Mouse (Mus musculus): Measurements from ENCODE around the gene Tex2. TPM values are rescaled to one million over a fixed set of nuclear protein-coding genes. Genes with fewer than 3 reads are reported as not detected.
"Not testable (repeated sequence)": the region's sequence is repeated elsewhere in the genome, so short reads cannot be mapped to it uniquely, and the experiment has no call there.

Gene Tex2
- polyA plus RNA-seq, 1 experiment = 16.7 TPM

DNA sequence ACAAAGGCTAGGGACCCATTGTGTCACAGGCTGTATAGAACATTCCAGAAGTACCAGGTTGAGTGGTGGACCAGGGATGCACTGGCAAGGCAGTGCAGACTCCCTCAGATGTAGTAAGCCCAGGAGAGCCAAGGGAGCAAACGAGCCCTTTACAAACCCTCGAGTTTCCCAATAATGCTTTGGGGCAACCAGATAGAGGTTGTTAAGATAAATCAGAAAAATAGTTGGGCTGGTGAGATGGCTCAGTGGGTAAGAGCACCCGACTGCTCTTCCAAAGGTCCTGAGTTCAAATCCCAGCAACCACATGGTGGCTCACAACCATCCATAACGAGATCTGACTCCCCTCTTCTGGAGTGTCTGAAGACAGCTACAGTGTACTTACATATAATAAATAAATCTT is 5.5 kb upstream of the Tex2 start:
- DNase-seq (ENCODE audit: low spot score) = not testable (repeated sequence)

DNA sequence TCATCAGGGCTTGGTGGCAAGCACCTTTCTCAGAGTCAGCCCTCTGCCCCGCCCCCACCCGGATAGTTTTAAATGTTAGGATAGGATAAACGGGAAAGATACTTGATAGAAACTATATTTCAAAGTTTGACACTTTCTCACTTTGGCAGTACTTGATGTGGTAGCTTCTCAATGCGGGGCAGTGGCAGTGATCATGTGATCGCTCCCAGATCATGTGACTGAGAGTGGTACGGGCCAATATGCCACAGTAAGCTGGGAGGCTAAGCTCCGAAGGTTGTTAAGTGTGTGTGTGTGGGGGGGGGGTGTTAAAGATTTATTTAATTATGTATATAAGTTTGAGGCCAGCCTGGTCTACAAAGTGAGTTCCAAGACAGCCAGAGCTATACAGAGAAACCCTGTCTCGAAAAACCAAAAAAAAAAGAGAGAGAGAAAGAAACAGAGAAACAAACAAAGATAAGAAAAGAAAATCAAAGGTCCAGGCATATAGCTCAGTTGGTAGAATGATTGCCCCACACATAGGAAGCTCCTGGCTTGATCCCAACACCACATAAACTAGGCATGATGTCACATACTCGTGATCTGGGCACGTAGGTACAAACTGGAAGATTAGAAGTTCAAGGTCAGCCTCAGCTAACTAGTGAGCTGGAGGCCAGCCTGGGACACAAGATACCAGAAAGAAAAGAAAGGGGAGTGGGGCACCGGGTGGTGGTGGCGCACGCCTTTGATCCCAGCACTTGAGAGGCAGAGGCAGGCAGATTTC is 4.8 kb upstream of the Tex2 start:
- no peak for DNase-seq (ENCODE audit: low spot score)

DNA sequence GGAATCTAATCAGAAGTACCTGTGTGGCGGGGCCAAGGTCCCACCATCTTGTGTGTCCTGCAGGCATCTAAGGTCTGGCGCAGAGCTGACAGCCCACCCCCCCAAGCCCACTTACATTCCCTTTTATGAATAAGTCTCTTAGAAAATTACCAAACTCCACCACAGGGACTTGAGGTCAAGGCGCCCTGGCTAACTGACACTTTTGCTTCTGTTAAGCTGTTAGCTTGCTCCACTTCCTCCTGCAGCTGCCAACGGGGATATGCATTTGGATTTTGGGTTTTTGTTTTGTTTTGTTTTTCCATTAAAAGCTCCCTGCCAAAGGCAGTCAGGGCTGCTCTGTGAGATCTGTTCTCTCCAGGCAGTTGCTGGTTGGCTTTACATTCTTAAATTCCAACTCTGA is 2.3 kb upstream of the Tex2 start:
- no peak for DNase-seq (ENCODE audit: low spot score)

DNA sequence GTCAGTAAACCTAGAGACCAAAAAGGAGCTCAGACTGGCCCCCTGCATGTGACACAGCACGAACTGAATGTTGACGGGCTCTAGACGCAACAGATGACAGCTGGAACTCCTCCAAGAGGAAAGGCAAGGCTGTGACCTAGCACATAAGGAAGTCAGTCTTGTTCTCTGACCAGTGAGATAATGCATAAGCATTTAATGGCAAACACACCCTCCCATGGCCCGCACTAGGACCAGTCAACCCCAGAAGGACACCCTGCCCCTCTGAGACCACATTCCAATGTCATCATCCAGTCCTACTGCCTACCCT is 1.1 kb upstream of the Tex2 start:
- DNase-seq (ENCODE audit: low spot score) = no peak

DNA sequence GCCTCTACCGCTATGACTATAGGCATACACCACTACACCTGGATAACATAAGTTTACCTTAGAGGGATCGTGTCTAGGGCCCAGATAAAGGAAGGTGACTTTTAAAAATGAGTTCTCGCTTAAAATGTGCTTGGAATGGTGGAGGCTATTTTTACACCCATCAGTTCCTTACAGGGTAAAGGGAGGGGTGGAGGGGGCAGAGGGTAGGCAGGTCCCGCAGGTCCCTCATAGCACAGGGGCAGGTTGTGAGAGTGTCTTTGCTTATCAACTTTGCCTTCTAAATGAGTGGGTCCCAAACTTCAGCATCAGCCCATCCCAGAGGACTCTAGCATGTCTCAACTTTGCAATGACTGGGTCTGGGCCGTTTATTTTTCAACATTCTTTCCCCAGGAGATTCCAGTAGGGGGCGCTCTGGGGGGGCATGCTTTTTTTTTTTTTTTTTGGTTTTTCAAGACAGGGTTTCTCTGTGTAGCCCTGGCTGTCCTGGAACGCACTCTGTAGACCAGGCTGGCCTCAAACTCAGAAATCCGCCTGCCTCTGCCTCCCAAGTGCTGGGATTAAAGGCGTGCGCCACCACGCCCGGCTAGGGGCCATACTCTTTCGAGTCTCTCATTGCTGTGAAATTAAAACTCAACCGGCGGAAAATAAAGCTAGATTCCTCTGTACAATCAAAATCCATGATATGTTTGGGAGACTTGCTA is 565 bp upstream of the Tex2 start:
- DNase-seq (ENCODE audit: low spot score) = no peak

DNA sequence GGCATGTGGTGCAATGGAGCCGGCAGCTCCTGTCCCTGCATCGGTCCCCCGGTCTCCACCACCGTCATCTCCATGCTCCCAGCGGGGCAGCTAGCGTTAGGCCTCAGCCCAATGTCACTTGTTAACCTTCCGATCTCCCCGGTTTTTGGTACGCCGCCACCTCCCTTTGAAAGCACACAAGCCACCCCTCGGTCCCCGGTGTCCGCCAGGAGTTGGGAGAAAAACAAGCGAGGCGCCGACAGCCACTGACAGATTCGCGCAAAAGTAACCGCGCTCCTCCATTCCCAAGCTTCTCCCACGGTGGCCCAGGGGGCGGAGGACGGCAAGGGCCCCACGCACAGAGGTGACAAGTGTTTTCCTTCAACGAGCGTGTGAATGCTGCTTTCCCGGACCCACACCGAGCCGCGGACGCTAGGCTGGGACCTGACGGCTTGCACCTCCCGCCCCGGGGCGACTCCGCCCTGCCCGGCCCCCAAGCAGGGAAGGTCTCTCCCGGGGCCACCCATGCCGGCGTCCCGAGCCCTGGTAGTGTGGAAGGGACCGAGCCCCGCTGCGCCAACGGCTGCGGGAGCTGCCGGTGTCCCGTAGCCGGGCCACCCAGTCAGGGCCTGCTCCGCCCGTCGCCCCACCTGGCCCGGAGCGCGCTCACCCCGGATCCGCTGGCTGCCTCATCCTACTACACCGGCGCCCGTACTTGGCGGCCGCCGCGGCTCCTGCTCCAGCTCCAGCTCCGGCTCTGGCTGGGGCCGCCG is 838 bp downstream of the Tex2 start:
- DNase-seq (ENCODE audit: low spot score) = no peak

DNA sequence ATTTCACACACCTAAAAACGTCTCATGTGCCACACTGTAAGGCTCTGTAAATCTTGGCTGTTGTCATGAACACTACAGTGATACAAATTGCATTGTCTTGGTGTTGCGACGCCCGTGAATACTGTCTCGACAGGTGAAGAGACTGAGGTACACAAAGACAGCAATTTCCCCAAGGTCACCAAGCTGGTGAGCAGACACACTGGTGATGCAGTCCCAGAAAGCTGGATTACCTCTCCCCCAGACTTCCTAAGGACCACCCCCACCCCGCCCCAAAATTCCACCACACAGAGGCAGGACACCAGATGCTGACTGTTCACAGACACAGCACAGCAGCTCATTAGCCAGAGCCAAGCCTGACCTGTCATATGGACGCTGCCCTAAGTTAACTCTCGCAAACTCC is 3.5 kb downstream of the Tex2 start:
- DNase-seq (ENCODE audit: low spot score) = no peak

DNA sequence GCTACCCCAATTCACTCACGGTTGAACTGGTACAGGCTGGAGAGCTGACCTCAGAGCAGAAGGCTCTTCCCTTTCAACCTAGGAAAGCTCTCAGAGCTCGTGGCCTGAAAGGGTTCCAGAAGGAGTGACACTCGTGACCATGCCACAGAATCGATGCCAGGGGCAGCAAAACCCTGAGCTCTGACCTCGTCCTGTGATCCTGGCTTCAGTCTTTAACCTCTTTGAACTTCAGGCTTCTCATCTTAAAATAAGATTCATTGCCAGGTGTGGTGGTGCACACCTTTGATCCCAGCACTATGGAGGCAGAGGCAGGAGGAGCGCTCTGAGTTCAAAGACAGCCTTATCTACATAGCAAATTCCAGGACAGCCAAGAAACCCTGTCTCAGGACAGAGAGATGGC is 5.9 kb downstream of the Tex2 start:
- DNase-seq (ENCODE audit: low spot score) = no peak

DNA sequence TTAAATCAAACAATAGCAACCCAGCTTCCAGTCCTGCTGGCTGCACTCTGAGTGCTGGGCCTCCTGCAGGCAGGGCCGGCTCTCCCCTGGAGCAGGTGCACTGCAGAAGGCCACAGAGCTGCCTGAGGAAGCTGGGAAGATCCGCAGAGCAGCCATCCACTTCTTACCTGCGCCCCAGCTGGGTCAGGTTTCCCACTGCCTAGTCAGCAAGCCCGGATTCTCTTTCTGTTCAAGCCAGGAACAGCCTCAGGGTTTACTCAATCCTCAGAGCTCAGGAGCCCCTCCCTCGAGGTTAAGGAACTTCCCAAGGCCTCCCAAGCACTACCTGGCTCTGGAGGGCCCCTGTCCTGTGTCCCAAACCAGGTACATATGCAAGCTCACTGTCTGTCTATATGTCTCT is 7.2 kb downstream of the Tex2 start:
- no peak for DNase-seq (ENCODE audit: low spot score)

DNA sequence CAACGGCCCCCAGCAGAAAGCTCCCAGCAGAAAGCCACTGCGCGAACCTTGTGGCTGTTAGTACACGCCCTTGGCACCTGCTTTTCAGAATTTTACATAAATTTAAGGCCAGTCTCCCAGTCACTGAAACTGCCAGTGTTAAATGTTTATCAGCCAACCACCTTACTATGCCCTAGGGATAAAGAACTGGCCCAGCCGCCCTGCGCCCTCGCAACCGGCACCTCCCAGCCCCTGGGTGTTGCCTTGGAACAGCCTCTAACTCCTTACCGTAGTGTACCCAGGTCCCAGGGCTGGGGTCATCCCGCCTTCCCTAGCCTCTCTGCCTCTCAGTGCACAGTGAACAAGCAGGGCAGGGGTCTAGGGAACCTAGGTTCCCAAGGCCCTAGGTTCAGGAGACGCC is 10.0 kb downstream of the Tex2 start:
- DNase-seq (ENCODE audit: low spot score) = no peak

DNA sequence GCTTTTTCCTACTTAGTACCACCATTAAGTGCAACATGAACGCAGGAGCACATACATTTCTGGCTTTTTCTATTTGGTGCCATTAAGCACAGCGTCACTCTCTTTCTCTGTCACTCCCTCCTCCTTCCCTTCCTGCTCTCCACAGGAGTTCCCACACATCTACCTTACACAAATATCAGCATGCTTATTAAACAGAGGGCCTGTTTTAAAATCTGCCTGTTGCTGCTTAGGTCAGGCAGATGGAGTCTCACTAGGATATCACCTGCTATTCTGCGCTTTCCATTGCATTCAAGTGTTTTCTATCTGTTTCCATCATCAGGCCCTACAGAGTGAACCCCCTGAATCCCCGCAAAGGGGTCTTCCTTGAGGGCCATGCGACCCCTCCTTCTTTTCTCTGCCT is 13.1 kb downstream of the Tex2 start:
- DNase-seq (ENCODE audit: low spot score) = no peak

DNA sequence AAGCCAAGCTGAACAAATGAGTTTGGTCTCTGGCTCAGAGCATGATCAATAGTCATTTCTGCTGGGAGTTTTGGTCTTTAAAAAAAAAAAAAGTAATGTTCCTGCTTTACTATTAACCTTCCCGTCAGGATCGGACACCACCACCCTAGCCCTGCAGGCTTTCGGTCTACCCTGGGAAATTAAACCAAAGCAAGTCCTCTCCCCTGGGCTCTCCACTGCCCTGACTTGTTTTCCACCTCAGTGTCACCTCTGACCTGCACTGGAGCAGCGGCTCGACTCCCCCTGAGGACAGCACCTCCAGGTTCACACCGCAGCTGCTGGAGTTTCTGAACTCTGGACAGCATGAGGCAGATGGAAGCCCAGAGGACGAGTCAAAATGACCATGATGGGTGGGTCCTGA is 13.9 kb downstream of the Tex2 start:
- DNase-seq (ENCODE audit: low spot score) = no peak

DNA sequence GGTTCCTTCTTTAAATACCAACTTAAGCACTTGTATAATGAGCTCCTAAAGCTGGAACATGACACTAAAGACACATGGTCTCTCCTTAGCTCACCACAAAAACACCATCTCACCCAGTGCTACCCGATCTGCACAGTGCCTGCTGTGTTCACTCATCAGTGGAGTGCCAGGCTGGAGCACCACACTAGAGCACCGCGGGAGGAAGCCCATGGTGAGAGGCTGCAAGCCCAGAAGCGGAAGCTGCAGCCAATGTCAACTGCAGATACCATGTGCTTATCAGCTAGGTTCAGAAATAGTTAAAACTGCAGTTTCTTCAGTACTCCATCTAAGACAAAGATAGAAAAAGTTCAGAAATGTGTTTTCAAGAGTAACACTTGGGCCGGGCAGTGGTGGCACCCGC is 14.9 kb downstream of the Tex2 start:
- DNase-seq (ENCODE audit: low spot score) = no peak

DNA sequence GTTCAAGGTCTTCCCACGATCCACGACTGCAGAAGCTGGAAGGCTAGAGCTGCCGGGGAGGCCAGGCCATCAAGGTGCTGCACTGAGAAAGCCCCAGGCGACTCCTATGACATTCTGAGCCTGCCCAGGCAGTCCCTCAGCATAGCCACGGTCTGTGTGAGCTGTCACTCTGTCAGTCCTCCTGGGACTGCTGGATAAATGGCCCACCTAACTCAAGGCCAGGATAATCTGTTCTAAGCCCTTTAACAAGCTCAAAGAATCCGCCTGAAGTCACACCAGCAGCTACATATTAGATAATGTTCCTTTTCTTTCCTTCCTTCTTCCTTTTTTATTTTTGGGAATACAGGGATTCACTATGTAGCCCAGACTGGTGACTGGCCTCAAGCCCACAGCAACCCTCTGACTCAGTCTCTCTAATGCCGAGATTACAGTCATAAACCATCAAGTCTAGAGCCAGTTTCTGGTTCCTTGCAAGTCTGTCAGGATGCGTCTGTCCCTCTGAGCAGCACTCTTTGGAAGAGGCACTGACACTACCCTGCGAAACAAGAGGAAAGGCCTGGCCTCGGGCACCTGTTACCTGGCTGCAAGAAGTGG is 15.4 kb downstream of the Tex2 start:
- DNase-seq (ENCODE audit: low spot score) = no peak

DNA sequence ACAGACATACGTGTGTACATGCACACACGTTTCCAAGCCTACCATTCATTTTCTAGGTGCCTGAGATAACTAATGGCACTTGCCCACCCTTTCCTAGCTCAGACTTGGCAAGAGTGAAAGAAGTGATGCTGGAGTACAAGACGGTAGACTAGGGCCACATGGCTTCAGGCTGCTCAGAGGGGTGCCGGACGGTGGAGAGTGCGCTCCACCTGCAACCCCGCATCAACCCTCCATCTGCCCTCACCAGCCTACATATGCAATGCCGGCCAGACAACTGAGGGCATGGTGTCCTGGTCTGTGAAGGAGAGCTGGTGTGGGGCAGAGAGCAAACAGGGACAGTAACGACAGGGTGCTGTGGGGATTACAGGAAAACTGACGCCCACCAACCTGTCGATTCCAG is 22.0 kb downstream of the Tex2 start:
- no peak for DNase-seq (ENCODE audit: low spot score)

DNA sequence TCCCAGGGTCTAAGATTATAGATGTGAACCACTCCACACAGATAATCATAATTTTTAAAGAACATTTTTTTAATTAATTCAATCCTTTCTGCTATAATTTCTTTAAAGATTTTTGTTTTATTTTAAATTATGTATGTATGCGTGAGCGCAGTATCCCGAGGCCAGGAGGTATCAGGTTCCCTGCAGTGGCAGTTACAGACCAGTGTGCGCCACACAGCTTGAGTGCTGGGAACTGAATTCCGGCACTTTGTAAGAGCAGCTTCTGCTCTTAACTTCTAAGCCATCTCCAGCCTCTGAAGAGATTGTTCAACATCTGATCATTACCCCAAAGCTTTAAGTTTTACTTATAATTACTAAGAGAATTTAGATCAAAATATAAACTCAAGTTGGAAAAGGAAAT is 23.1 kb downstream of the Tex2 start:
- DNase-seq (ENCODE audit: low spot score) = no peak

DNA sequence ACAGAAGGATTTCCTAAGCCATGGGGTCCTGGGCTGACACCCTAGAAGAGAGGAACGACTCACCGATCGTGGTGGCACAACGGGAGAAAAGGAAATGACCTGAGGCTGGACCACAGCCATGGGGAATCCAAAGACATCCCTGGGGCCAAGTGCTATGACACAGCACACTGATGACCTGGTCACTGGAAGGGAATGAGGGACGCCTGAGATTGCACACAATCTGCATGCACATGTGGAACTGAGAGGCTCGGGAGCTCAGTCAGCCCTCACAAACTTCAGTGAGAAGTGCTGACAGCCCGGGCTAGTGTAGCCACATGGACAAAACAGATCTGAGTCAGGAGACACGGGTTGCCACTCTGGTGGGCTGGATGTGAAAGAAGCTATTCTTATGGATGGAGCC is 24.4 kb downstream of the Tex2 start:
- DNase-seq (ENCODE audit: low spot score) = no peak

DNA sequence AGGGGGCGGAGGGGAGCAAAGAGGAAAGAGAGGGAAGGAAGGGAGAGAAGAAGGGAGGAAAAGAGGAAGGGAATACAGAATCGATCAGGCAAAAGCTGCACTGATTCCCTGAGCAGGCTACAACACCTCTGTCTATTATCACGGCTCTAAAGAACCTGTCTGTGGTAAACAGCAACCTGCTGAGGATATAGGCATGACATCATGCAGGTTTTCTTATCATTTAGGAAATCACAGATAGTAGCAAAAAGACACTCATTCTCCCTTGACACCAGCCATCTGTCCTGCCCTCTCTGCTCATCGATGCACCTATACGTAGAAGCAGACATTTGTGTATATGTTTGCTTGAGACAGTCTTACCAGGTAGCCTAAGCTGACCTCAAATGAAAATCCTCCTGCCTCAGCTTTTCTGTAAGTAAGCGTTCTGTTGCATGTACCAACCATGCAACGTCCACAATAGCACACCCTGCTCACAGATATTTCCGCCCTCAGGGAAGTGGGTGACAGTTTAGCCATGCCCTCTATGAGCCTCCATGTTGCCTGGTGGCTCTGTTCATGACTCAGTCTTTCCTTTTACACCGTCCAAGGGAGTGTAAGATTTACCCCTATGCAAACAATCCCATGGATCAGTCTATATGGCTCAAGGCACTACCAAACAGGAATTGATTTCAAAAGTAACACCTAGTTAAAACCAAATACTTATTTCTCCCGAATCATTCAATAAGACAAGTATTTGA is 25.3 kb downstream of the Tex2 start:
- DNase-seq (ENCODE audit: low spot score) = no peak

DNA sequence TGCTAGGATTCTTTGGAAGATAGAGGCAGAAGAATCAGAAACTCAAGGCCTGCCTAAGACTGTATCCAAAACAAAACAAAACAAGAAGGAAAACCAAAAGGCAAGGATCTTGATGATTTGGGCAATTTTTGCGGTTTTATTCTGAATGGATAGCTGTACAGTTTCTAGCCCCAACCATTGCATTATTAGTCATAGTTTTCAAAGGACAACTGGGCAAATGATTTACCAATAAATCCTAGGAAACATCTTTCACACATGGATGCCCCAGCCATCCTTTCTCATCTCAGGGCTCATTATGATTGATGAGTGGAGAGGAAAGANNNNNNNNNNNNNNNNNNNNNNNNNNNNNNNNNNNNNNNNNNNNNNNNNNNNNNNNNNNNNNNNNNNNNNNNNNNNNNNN is 29.4 kb downstream of the Tex2 start:
- DNase-seq (ENCODE audit: low spot score) = no peak

DNA sequence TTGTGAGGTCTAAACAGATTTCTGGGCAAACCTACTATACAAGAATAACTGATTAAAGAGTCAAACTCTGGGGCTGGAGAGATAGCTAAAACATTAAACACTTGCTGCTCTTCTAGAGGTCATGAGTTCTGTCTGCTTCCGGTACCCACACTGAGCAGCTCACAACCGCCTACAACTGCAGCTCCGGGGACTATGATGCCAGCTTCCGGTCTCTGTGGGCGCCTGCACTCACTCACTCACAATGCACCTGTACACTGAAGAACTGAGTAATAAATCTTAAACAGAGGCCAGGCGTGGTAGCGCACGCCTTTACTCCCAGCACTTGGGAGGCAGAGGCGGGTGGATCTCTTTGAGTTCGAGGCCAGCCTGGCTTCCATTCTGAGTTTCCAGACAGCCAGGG is 31.9 kb downstream of the Tex2 start:
- DNase-seq (ENCODE audit: low spot score) = no peak

DNA sequence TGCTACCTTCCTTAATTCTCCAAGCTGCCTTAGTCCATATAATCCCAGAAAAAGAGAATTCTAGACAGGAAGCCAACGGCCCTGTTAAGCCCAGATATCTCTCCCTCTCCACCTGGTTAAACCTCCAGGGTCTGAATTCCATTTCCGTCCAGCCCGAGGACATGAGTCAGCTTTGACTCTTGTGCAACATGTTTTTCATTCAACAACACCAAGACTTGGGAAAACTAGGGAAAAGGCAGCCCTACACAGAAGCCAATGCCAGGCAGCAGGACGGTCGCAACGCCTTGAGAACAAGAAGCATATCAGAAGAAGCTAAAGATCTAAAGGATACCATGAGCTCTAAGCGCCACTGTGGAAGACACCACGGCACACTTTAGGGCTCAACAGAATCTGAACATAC is 32.8 kb downstream of the Tex2 start:
- no peak for DNase-seq (ENCODE audit: low spot score)

DNA sequence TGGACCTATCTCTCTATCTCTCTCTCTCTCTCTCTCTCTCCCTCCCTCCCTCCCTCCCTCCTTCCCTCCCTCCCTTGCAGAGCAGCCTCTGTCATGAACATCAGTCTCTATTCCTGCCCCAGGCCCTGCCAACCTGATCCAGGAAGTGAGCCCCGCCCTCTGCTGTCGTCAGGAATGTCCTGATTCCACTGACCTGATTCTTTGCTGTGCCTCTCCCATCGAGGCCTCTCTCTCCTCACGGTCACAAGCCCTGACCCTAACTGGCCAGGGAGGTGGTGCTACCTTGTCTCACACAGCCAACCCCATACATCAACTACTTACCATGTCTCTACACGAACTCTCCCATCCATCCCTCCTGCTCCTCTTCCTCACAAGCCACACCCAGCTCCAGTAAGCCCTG is 33.3 kb downstream of the Tex2 start:
- DNase-seq (ENCODE audit: low spot score) = no peak
